Mouse (Mus musculus) hindbrain, postnatal 0 days (tissue): Measurements from ENCODE around the gene Rnf220. TPM values are rescaled to one million over a fixed set of nuclear protein-coding genes. Genes with fewer than 3 reads are reported as not detected.

Source experiments
- ATAC-seq: fragments of 200-750 bp; cut with Nextera tagmentation; 2 replicates; pipeline ENCODE4 v1.8.0; 2017; ENCODE audit warnings: mild to moderate bottlenecking, moderate TSS enrichment, moderate library complexity
- DNase-seq: peaks from one replicate; pipeline ENCODE4 v3.0.0-alpha.2; 2015; ENCODE audit warnings: low spot score
- H3K27ac ChIP-seq: fragments of 300-500 bp; sonication (generic); 2 replicates; pipeline ENCODE4 v1.5.1; 2014; ENCODE audit warnings: mild to moderate bottlenecking
- H3K27me3 ChIP-seq: fragments of 300-500 bp; sonication (generic); 2 replicates; pipeline ENCODE4 v1.6.1; 2014; ENCODE audit warnings: low read length, mixed read lengths; ENCODE audit not compliant: insufficient read depth
- H3K36me3 ChIP-seq: fragments of 300-500 bp; sonication (generic); 2 replicates; pipeline ENCODE4 v1.6.1; 2014; ENCODE audit warnings: low read length, mixed read lengths; ENCODE audit not compliant: insufficient read depth
- H3K4me1 ChIP-seq: fragments of 300-500 bp; sonication (generic); 2 replicates; pipeline ENCODE4 v1.6.1; 2014; ENCODE audit warnings: antibody characterized with exemption, low read length, mixed read lengths; ENCODE audit not compliant: insufficient read depth
- H3K4me2 ChIP-seq: fragments of 300-500 bp; sonication (generic); 2 replicates; pipeline ENCODE4 v1.6.1; 2014; ENCODE audit warnings: low read depth, mild to moderate bottlenecking, low read length, moderate library complexity, mixed read lengths
- H3K4me3 ChIP-seq: fragments of 300-500 bp; sonication (generic); 2 replicates; pipeline ENCODE4 v1.5.1; 2014; ENCODE audit warnings: low read length
- H3K9ac ChIP-seq: fragments of 300-500 bp; sonication (generic); replicated peaks from 2 replicates; pipeline ENCODE4 v1.6.1; 2014; ENCODE audit warnings: mild to moderate bottlenecking, low read length, moderate library complexity, mixed read lengths
- H3K9me3 ChIP-seq: fragments of 300-500 bp; sonication (generic); 2 replicates; pipeline ENCODE4 v1.6.1; 2016; ENCODE audit warnings: low read length, mixed read lengths
- CTCF ChIP-seq: IDR thresholded peaks from 2 replicates; pipeline ENCODE4 v1.5.1; 2016; ENCODE audit warnings: antibody characterized with exemption, control low read depth, low read depth
- WGBS: fragments of 180-500 bp; shearing (Covaris S2); extraction: QIAGEN DNeasy Blood & Tissue Kit; methylation state at CpG from one replicate; pipeline ENCODE4 v1.1.7; 2014; 5-methylcytosine and 5-hydroxymethylcytosine counted together
- polyA plus RNA-seq: library from polyadenylated mRNA; unstranded; fragments of >200 nt; fragmentation: Nextera tagmentation; extraction: Ambion mirVana; gene quantifications from 2 replicates; pipeline ENCODE4 v1.2.1, GENCODE M21; 2015
- total RNA-seq: library from RNA; depleted of rRNA; stranded (reverse); fragments of >200 nt; gene quantifications from 2 replicates; pipeline ENCODE4 v1.2.3, GENCODE M21; 2014

Gene Rnf220
- total and polyA plus RNA-seq, 2 experiments from 2014 or later = 105 to 156 TPM

DNA sequence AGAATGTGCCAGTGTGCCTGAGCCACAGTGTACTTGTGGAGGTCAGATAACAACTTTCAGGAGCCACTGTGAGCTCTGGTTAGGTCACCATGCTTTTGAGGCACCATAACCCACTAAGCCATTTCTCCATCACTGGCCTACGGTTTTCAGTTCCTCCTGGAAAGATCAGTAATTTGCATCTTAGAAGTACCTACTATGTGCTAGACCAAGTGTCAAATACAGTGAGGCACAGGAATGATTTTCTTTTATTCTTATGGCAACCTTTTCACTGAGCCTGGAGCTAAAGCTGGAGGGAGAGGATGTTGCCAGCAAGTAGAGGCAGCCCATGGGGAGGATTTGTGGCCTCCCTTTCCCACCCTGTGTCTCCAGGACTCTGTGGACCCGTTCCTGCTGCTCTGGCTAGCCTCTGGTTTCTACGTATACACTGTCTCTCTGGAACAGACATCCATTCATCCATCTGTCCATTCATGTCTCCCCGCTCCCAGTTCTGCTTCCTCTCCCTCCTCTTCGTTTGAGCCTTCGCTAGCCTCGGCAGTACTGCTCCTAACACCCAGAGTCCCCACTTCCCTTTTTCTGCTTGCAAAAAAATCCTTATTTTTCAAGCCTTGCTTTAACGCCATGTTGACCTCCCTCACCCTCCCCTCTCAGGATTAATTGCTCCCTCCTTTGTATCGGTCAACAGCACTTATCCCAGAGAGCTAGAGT lies 38.8 kb upstream of the Rnf220 start:
- H3K27ac ChIP-seq = no peak overlapping the region
- no peaks in the 10 kb centered on the region for H3K36me3 ChIP-seq
- DNase-seq = no peak
- no peaks in the 10 kb centered on the region for H3K27me3 ChIP-seq
- no peak for ATAC-seq
- H3K4me1 ChIP-seq = no peaks in the 10 kb centered on the region
- H3K4me2 ChIP-seq = no peak overlapping the region
- no peak overlapping the region for H3K9ac ChIP-seq
- 60% methylated on average over 9 of the region's 9 CpGs for WGBS
- no peak for TF ChIP-seq CTCF
- no peaks in the 10 kb centered on the region for H3K9me3 ChIP-seq
- H3K4me3 ChIP-seq = no peak overlapping the region

DNA sequence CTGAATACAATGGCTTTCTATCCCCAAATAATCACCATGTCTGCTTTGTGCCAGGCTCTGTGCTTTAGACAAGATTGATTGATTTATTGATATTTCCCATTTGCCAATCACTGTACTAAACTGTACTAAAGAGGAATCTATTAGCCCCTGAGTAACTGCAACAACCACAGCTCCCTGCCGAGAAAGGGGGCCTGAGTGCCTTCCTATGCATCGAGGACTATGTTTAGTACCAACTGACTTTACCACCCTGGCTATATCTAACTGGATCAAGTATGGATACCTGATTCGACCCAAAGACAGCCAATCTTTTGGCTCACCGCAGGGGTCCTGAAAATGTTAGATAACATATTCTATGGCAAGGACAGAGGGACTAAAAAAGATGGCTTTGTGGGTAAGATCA lies 33.0 kb upstream of the Rnf220 start:
- Histone ChIP-seq H3K4me3 (no peak overlapping the region), H3K4me2 (no peak overlapping the region), H3K27me3 (no peaks in the 10 kb centered on the region; the same call in 1 of the 2 replicates), H3K9ac (no peak overlapping the region), H3K9me3 (no peaks in the 10 kb centered on the region), H3K36me3 (no peaks in the 10 kb centered on the region), H3K4me1 (no peaks in the 10 kb centered on the region), H3K27ac (no peak overlapping the region)
- 49% methylated on average over 4 of the region's 4 CpGs for WGBS
- ATAC-seq = no peak
- TF ChIP-seq CTCF = no peak
- DNase-seq = no peak

DNA sequence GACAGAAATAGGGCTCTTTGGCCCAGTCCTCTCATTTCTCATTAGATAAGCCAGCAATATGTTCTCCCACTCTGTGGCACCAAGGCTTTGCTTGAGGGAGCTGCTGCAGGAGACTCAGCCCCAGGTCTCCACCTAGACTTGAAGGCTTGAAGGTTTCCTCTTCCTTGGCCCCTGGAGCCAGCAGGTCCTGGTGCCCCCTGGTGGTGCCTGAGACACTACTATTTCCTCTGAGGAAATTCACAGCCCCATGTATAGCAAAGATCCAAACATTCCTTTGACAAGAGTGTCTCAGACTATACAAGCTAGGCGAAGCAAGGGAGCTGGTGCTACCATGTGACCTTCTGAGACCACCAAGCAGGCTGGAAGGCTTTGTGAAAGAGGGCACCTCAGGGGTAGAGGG lies 31.1 kb upstream of the Rnf220 start:
- Histone ChIP-seq H3K27me3 (no peaks in the 10 kb centered on the region; the same call in 1 of the 2 replicates), H3K9me3 (no peaks in the 10 kb centered on the region), H3K9ac (no peak overlapping the region), H3K27ac (no peak overlapping the region), H3K36me3 (no peaks in the 10 kb centered on the region), H3K4me2 (no peak overlapping the region), H3K4me1 (no peaks in the 10 kb centered on the region), H3K4me3 (no peak overlapping the region)
- WGBS = 33% methylated on average over 1 of the region's 1 CpGs
- peak; percentile 68 for TF ChIP-seq CTCF
- no peak for ATAC-seq
- peak; percentile 56 for DNase-seq

DNA sequence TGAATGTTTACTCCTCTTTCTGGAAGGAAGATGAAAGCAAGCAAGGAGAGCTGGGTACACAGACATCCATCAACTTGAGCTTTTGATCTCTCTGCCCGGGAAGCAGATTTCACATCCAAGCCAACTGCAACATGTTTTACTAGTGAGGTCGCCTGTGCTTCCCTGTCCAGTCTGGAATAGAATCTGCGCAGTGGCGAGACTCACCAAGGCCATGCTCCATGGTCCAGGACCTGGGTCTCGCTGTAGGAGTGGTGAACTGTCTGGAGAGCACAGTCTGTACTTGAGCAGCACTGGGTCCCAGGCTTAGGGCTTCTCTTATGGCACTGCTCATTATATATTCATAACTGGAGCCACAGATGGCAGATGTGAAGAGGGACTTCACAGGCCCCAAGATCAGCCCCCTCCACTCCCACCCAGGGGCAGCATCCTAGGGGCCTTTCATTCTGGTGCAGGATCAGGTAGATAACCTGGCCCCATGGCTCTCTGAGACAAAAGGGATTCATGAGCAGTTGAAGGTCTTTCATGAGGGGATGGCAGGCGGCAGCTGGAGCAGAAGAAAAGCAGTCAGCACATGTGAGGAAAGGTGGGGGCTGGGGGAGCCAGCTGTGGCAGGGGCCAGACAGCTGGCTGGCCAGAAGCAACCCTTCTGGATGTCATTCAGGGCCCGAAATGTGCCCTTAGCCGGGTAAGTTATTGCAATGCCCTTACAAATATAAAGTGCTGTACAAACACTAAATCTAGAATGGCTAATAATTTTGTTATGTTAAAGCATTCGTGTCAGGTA lies 30.5 kb upstream of the Rnf220 start:
- Histone ChIP-seq H3K27ac (no peak overlapping the region), H3K4me2 (no peak overlapping the region), H3K4me1 (no peaks in the 10 kb centered on the region), H3K36me3 (no peaks in the 10 kb centered on the region), H3K27me3 (no peaks in the 10 kb centered on the region; the same call in 1 of the 2 replicates), H3K9me3 (no peaks in the 10 kb centered on the region), H3K9ac (no peak overlapping the region), H3K4me3 (no peak overlapping the region)
- DNase-seq (no peak), ATAC-seq (no peak)
- 63% methylated on average over 9 of the region's 9 CpGs for WGBS
- TF ChIP-seq CTCF = no peak

DNA sequence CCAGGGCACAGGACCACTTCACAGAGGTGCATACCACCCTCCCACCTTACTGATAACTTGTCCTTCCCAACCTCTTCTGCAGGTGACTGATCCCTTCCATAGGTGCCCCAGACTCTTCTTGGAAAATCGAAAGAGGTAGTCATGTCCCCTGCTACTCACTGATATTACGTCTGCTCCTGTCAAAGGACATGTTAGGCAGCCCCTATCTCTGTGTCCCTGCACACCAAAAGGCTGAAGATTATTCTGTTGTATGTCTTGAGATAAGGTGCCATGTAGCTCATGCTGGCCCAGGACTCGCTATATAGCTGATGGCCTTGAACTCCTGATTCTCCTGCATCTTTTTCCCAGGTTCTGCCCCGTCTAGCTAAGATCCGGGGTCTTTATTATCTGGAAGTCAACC lies 29.1 kb upstream of the Rnf220 start:
- 96% methylated on average over 5 of the region's 5 CpGs for WGBS
- Histone ChIP-seq H3K27me3 (no peaks in the 10 kb centered on the region; the same call in 1 of the 2 replicates), H3K4me3 (no peak overlapping the region), H3K4me1 (no peaks in the 10 kb centered on the region), H3K36me3 (no peaks in the 10 kb centered on the region), H3K4me2 (no peak overlapping the region), H3K9me3 (no peaks in the 10 kb centered on the region), H3K9ac (no peak overlapping the region), H3K27ac (no peak overlapping the region)
- no peak for DNase-seq
- TF ChIP-seq CTCF = no peak
- no peak for ATAC-seq

DNA sequence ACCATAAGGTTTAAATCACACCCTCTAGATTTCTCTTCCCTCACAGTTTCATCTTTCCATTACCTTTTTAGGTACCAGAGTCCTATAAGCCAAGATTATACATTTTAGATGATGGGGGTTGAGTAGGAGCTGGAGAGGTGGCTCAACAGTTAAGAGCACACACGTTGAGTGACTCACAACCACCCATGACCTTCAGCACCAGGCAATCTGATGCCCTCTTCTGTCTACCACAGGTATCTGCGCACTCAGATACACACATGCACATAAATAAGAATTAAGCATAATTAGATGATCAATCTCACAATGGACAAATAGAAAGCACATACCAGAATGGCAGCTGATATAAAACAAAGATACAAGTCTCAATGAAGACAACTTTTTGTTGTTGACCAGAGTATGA lies 24.5 kb upstream of the Rnf220 start:
- H3K4me1 ChIP-seq = no peaks in the 10 kb centered on the region
- no peaks in the 10 kb centered on the region for H3K36me3 ChIP-seq
- no peak overlapping the region for H3K27ac ChIP-seq
- WGBS = 74% methylated on average over 2 of the region's 2 CpGs
- H3K27me3 ChIP-seq = no peaks in the 10 kb centered on the region; the same call in 1 of the 2 replicates
- H3K4me3 ChIP-seq = no peak overlapping the region
- DNase-seq (no peak), ATAC-seq (no peak)
- TF ChIP-seq CTCF = no peak
- H3K4me2 ChIP-seq = no peak overlapping the region
- no peak overlapping the region for H3K9ac ChIP-seq
- H3K9me3 ChIP-seq = no peaks in the 10 kb centered on the region

DNA sequence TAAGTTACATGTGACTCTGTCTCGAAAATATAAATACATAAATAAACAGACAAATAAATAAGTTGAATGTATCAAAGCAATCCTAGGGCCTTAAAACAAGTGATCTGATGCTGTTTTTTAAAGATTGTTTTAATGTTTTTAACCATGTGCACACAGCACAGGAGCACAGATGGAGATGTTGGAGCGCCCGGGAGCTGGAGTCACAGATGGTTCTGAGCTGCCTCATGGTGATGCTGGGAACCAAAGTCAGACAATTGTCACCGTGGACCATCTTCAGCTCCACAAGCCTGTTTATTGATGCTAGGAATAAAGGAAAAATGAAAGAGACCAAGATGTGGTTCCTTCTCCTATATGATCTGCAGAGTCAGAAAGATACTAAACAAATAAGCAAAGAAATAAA lies 21.4 kb upstream of the Rnf220 start:
- Histone ChIP-seq H3K4me2 (no peak overlapping the region), H3K36me3 (no peaks in the 10 kb centered on the region), H3K9ac (no peak overlapping the region), H3K4me3 (no peak overlapping the region), H3K4me1 (no peaks in the 10 kb centered on the region), H3K27ac (no peak overlapping the region), H3K9me3 (peaks cover 4% of the 10 kb centered on the region; the same call in 1 of the 2 replicates), H3K27me3 (no peaks in the 10 kb centered on the region)
- WGBS = 84% methylated on average over 4 of the region's 4 CpGs
- no peak for TF ChIP-seq CTCF
- DNase-seq (no peak), ATAC-seq (no peak)
